Mouse (Mus musculus) spleen, adult 10 weeks (tissue): ENCODE measurements around the gene 3110009E18Rik. TPM values are rescaled to one million over a fixed set of nuclear protein-coding genes. Genes with fewer than 3 reads are reported as not detected.

Experiments used
- polyA plus RNA-seq: library from polyadenylated mRNA; stranded (reverse); fragments of 350-450 nt; fragmentation: Illumina TruSeq; extraction: RNeasy Lipid Tissue Mini Kit (QIAGEN cat#74804); gene quantifications from one replicate; pipeline ENCODE4 v1.2.3, GENCODE M21; 2015; ENCODE audit warnings: low replicate concordance; ENCODE audit not compliant: insufficient read depth

Gene 3110009E18Rik
- polyA plus RNA-seq = 17.9 TPM

GRCm38 (mm10) chr1:120120969-120121811 lies at the start of gene 3110009E18Rik, which contains the start of gene Dbi:
Gene 3110009E18Rik (plus strand): TSS chr1:120121187.
Gene Dbi (minus strand): TSS chr1:120121078.

DNA sequence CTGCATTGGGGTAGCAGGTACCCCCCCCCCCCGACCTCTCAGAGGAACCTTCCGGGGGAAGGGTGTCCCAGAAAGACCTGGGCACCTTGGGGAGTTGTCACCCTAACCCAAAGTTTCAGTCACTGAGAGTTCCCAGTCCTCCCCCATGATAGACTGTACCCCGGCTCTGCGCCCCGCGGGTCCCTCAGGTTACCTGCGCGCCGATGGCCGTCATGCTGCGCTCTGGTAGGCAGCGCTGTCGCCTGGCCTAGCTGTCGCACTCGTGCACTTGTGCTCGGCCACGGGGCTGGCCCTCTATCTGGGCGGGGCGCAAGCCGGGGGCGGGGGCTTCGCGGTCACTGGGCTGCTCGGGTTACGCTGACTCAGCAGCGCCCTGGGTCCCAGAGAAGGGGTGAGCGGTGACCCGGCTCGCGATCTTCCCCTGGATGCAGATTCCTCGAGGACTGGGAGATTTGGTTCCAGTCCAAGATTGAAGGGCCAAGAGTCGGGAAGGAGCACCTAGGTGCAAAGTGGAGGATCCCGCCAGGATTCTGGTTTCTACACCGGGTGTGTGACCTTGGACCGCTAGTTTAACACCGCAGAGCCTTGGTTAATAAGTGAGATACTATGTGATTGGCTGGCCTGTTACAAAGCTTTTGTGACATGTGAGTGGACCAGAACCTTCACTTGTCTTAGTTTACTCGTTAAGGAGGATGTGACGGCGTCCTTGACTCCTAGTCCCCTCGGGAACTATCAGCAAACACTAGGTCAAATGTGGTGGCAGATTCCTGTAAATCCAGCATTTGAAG lies 47.3 kb upstream of the 3110009E18Rik start, which contains the start of gene Tmem37:
Gene Tmem37, minus strand, starts transcription at position 556 of the 788 bp plus-strand sequence.

Other genes with a start within 250 kb of the 3110009E18Rik start
- 5.5 TPM for gene Tmem177, start 208.0 kb upstream of the 3110009E18Rik start, polyA plus RNA-seq
- not detected for gene Cfap221, start 124.0 kb upstream of the 3110009E18Rik start, polyA plus RNA-seq
- gene Sctr, start 114.3 kb upstream of the 3110009E18Rik start, polyA plus RNA-seq = not detected
- 3.6 TPM for gene Tmem37, start 47.1 kb upstream of the 3110009E18Rik start, polyA plus RNA-seq
- 168 TPM for gene Dbi, start 109 bp upstream of the 3110009E18Rik start, polyA plus RNA-seq
- gene Steap3, start 151.5 kb downstream of the 3110009E18Rik start, polyA plus RNA-seq = 2.3 TPM
- not detected for gene C1ql2, start 219.4 kb downstream of the 3110009E18Rik start, polyA plus RNA-seq